Mouse (Mus musculus) hindbrain, embryonic 11.5 days (tissue): ENCODE results near the gene Kctd21. TPM values are rescaled to one million over a fixed set of nuclear protein-coding genes. Genes with fewer than 3 reads are reported as not detected.

Experiments
- ATAC-seq: fragments of 200-750 bp; cut with Nextera tagmentation; 2 replicates; pipeline ENCODE4 v1.8.0; 2017; ENCODE audit warnings: mild to moderate bottlenecking, moderate TSS enrichment, moderate library complexity; ENCODE audit not compliant: low FRiP score
- DNase-seq: peaks from one replicate; pipeline ENCODE4 v3.0.0-alpha.2; 2015; ENCODE audit warnings: low spot score
- H3K27ac ChIP-seq: fragments of 300-500 bp; sonication (generic); 2 replicates; pipeline ENCODE4 v1.5.1; 2014; ENCODE audit warnings: mild to moderate bottlenecking, low read depth, low read length
- H3K27me3 ChIP-seq: fragments of 300-500 bp; sonication (generic); 2 replicates; pipeline ENCODE4 v1.6.1; 2014; ENCODE audit warnings: mild to moderate bottlenecking, low read length, moderate library complexity, mixed read lengths; ENCODE audit not compliant: control insufficient read depth, insufficient read depth
- H3K36me3 ChIP-seq: fragments of 300-500 bp; sonication (generic); 2 replicates; pipeline ENCODE4 v1.6.1; 2014; ENCODE audit warnings: mild to moderate bottlenecking, low read length, moderate library complexity, mixed read lengths; ENCODE audit not compliant: control insufficient read depth, insufficient read depth
- H3K4me1 ChIP-seq: fragments of 300-500 bp; sonication (generic); replicated peaks from 2 replicates; pipeline ENCODE4 v1.6.1; 2014; ENCODE audit warnings: low read length, mixed read lengths; ENCODE audit not compliant: control insufficient read depth, insufficient read depth
- H3K4me2 ChIP-seq: fragments of 300-500 bp; sonication (generic); replicated peaks from 2 replicates; pipeline ENCODE4 v1.6.1; 2014; ENCODE audit warnings: mild to moderate bottlenecking, low read depth, low read length
- H3K4me3 ChIP-seq: fragments of 300-500 bp; sonication (generic); 2 replicates; pipeline ENCODE4 v1.5.1; 2014; ENCODE audit warnings: low read depth, low read length
- H3K9ac ChIP-seq: fragments of 300-500 bp; sonication (generic); 2 replicates; pipeline ENCODE4 v1.6.1; 2014; ENCODE audit warnings: low read depth, low read length
- H3K9me3 ChIP-seq: fragments of 300-500 bp; sonication (generic); 2 replicates; pipeline ENCODE4 v1.6.1; 2016; ENCODE audit warnings: low read length; ENCODE audit not compliant: control insufficient read depth
- WGBS: fragments of 180-500 bp; shearing (Covaris S2); extraction: QIAGEN DNeasy Blood & Tissue Kit; methylation state at CpG from one replicate; pipeline ENCODE4 v1.1.7; 2014; 5-methylcytosine and 5-hydroxymethylcytosine counted together
- polyA plus RNA-seq: library from polyadenylated mRNA; unstranded; fragments of >200 nt; fragmentation: Nextera tagmentation; extraction: Ambion mirVana; gene quantifications from 2 replicates; pipeline ENCODE4 v1.2.1, GENCODE M21; 2014

Kctd21 gene
- polyA plus RNA-seq: 6.1 and 6.8 TPM in 2 replicates

- H3K36me3 ChIP-seq: no peaks in the 10 kb centered on the region
- peak; percentile 99 for ATAC-seq
- H3K9ac ChIP-seq: peak within 1 kb of the TSS; percentile 75
- H3K27ac ChIP-seq: no peak within 1 kb of the TSS
- DNase-seq: peak; percentile 96
- no peaks in the 10 kb centered on the region for H3K4me1 ChIP-seq
- no peaks in the 10 kb centered on the region; the same call in 1 of the 2 replicates for H3K27me3 ChIP-seq
- under 1% methylated on average over 66 of the region's 68 CpGs for whole genome bisulfite sequencing
- no peaks in the 10 kb centered on the region for H3K9me3 ChIP-seq
- H3K4me2 ChIP-seq: peak within 1 kb of the TSS; percentile 71
- peak within 1 kb of the TSS; percentile 81 for H3K4me3 ChIP-seq
Observed at GRCm38 (mm10) chr7:97331726-97332666, at the start of gene Kctd21, which contains the start of gene Usp35. Gene Kctd21 (plus strand): TSS chr7:97332327. Gene Usp35 (minus strand): TSS chr7:97332020.

- DNase-seq: no peak
Observed at GRCm38 (mm10) chr7:97296986-97297385, 35.1 kb upstream of the Kctd21 start.

GRCm38 (mm10) chr7:97297466-97297865 lies 34.7 kb upstream of the Kctd21 start:
- Histone ChIP-seq H3K27ac (no peak overlapping the region), H3K9ac (no peak overlapping the region), H3K27me3 (no peaks in the 10 kb centered on the region), H3K4me2 (no peak overlapping the region), H3K9me3 (no peaks in the 10 kb centered on the region), H3K4me1 (no peaks in the 10 kb centered on the region), H3K4me3 (no peak overlapping the region), H3K36me3 (no peaks in the 10 kb centered on the region)
- ATAC-seq (no peak; the same call in 1 of the 2 replicates), DNase-seq (peak; percentile 79)
- WGBS: 2% methylated on average over 2 of the region's 2 CpGs

More at GRCm38 (mm10) chr7:97296986-97297385, 35.1 kb upstream of the Kctd21 start:
- Histone ChIP-seq H3K27me3 (no peaks in the 10 kb centered on the region), H3K9me3 (no peaks in the 10 kb centered on the region), H3K4me1 (no peaks in the 10 kb centered on the region), H3K4me3 (no peak overlapping the region), H3K36me3 (no peaks in the 10 kb centered on the region), H3K27ac (no peak overlapping the region), H3K9ac (no peak overlapping the region), H3K4me2 (no peak overlapping the region)
- no peak for ATAC-seq
- 66% methylated on average over 2 of the region's 2 CpGs for WGBS

DNA sequence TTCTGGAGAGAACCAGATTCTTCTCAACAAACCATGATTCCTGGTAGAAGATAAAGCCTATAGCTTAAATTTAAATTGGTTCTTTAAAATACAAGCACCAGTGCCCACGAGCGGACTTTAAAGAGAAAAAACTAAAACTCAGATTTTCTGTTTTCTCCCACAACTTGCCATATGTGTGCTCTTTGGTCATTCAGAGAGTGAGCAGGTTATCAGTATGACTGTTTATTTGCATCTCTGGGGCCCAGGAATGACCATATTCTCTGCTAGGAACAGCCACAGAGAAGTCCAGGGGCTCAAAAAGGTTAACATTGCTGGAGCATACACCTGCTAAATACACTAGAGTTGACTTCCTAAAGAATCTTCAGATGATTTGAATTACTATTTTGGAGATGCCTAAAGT lies 33.8 kb upstream of the Kctd21 start:
- DNase-seq (no peak), ATAC-seq (no peak)
- Histone ChIP-seq H3K36me3 (no peaks in the 10 kb centered on the region), H3K4me3 (no peak overlapping the region), H3K9ac (no peak overlapping the region), H3K9me3 (no peaks in the 10 kb centered on the region), H3K4me2 (no peak overlapping the region), H3K27ac (no peak overlapping the region), H3K4me1 (no peaks in the 10 kb centered on the region), H3K27me3 (no peaks in the 10 kb centered on the region)
- 90% methylated on average over 2 of the region's 2 CpGs for WGBS

DNA sequence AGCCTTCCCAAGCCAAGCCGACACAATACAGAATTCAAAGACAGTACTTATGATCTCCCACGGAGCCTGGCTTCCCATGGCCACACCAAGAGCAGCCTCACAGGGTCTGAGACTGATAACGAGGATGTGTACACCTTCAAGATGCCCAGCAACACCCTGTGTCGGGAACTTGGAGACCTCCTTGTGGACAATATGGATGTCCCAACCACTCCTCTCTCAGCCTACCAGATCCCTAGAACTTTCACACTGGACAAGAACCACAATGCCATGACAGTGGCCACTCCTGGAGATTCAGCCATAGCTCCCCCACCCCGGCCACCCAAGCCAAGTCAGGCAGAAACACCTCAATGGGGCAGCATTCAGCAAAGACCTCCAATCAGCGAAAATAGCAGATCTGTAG lies 33.2 kb upstream of the Kctd21 start:
- Histone ChIP-seq H3K9ac (no peak overlapping the region), H3K4me3 (no peak overlapping the region), H3K9me3 (no peaks in the 10 kb centered on the region), H3K36me3 (no peaks in the 10 kb centered on the region), H3K4me1 (no peaks in the 10 kb centered on the region), H3K27me3 (no peaks in the 10 kb centered on the region), H3K4me2 (no peak overlapping the region), H3K27ac (no peak overlapping the region)
- ATAC-seq (no peak), DNase-seq (no peak)
- 82% methylated on average over 6 of the region's 6 CpGs for WGBS

DNA sequence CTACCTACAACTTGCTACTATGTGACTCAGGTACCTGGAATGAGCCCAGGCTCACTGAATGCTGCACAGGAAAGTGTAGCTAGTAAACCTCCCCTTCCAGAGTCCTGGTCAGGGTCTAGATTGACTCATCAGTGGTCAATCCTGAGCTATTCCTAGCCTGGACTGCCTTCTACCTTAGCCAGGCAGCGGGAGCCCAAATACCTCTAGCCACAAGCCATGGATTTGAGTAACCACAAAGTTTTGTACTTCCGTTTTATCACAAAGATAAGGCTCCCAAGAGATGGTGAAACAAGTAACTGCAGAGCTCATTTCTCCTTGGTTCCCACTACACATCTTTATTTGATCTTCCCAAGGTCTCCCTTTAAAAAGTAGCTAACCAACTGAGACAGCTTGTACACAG lies 31.2 kb upstream of the Kctd21 start:
- H3K36me3 ChIP-seq: no peaks in the 10 kb centered on the region
- no peaks in the 10 kb centered on the region for H3K9me3 ChIP-seq
- H3K4me2 ChIP-seq: no peak overlapping the region
- ATAC-seq (no peak), DNase-seq (no peak)
- H3K27ac ChIP-seq: no peak overlapping the region
- H3K27me3 ChIP-seq: no peaks in the 10 kb centered on the region
- WGBS: 86% methylated on average over 2 of the region's 2 CpGs
- no peak overlapping the region for H3K9ac ChIP-seq
- H3K4me1 ChIP-seq: no peaks in the 10 kb centered on the region
- no peak overlapping the region for H3K4me3 ChIP-seq

DNA sequence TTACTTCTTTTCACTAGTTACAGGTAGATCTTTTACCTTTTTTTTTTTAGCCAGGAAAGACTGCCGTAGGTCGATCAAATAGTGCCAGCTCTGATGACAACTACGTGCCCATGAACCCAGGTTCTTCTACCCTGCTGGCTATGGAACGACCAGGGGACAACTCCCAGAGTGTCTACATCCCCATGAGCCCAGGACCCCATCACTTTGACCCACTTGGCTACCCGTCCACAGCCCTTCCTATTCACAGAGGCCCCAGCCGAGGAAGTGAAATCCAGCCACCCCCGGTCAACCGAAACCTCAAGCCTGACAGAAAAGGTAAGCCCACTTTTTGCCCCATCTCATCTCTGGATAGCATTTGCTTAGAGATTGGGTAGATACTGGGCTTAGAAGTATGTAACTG lies 30.8 kb upstream of the Kctd21 start:
- Histone ChIP-seq H3K9ac (no peak overlapping the region), H3K4me1 (no peaks in the 10 kb centered on the region), H3K27ac (no peak overlapping the region), H3K27me3 (no peaks in the 10 kb centered on the region), H3K4me3 (no peak overlapping the region), H3K36me3 (no peaks in the 10 kb centered on the region), H3K4me2 (no peak overlapping the region), H3K9me3 (no peaks in the 10 kb centered on the region)
- ATAC-seq: no peak
- 87% methylated on average over 8 of the region's 8 CpGs for WGBS
- no peak for DNase-seq

DNA sequence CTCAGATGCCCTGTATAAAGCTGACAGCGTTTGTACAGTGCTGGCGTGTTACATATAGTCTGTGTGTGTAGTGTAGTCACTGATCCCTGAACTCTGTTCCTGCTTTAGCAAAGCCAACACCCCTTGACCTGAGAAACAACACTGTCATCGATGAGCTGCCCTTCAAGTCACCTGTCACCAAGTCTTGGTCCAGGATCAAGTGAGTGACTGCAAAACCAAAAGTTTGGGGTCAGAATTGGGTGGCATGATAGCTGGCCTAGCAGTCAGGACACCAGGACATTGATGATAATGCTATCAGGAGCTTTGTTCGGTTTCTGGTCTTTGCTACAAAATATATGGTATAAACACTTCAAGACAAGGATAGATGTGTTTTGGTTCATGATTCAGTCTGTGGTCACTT lies 29.9 kb upstream of the Kctd21 start:
- DNase-seq: no peak
- no peak overlapping the region for H3K4me2 ChIP-seq
- ATAC-seq: no peak
- H3K27me3 ChIP-seq: no peaks in the 10 kb centered on the region
- H3K27ac ChIP-seq: no peak overlapping the region
- H3K9ac ChIP-seq: no peak overlapping the region
- H3K36me3 ChIP-seq: no peaks in the 10 kb centered on the region
- no peak overlapping the region for H3K4me3 ChIP-seq
- H3K4me1 ChIP-seq: no peaks in the 10 kb centered on the region
- WGBS: 87% methylated on average over 4 of the region's 4 CpGs
- H3K9me3 ChIP-seq: no peaks in the 10 kb centered on the region

DNA sequence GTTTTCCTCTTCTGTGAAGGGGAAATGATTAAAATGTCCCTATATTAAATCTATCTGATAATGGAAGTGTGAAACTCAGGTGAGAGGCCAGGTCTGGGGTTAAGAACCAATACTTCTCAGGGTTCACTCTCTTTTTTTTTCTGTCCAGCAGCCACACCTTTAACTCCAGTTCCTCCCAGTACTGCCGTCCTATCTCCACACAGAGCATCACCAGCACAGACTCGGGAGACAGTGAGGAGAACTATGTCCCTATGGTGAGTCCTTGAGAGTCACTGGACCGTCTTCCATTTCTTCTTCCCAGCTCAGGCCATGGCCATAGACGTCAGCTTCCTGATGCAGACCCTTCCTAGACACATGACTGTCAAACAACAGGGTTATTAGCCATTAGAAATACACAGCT lies 29.3 kb upstream of the Kctd21 start:
- DNase-seq (no peak), ATAC-seq (no peak)
- no peaks in the 10 kb centered on the region for H3K4me1 ChIP-seq
- H3K9me3 ChIP-seq: no peaks in the 10 kb centered on the region
- H3K9ac ChIP-seq: no peak overlapping the region
- H3K27ac ChIP-seq: no peak overlapping the region
- H3K4me2 ChIP-seq: no peak overlapping the region
- no peak overlapping the region for H3K4me3 ChIP-seq
- no peaks in the 10 kb centered on the region for H3K36me3 ChIP-seq
- H3K27me3 ChIP-seq: no peaks in the 10 kb centered on the region
- 84% methylated on average over 4 of the region's 4 CpGs for WGBS
